Mouse (Mus musculus) liver, embryonic 16.5 days (tissue): ENCODE measurements at regions not wholly inside any gene's neighbourhood (a gene's known extent, or its start where the extent isn't known, plus 50 kb on each side); places are given as distances from the start of the nearest gene placed in this dataset.

Experiments
- ATAC-seq: fragments of 200-750 bp; cut with Nextera tagmentation; 2 replicates; pipeline ENCODE4 v1.8.0; 2017; ENCODE audit warnings: low read depth, mild to moderate bottlenecking, moderate number of reproducible peaks, moderate library complexity
- H3K27ac ChIP-seq: fragments of 300-500 bp; sonication (generic); 2 replicates; pipeline ENCODE4 v1.5.1; 2014; ENCODE audit warnings: mild to moderate bottlenecking, low read length
- H3K27me3 ChIP-seq: fragments of 300-500 bp; sonication (generic); 2 replicates; pipeline ENCODE4 v1.6.1; 2014; ENCODE audit warnings: low read depth, low read length, mixed read lengths; ENCODE audit not compliant: control insufficient read depth, insufficient read depth
- H3K36me3 ChIP-seq: fragments of 300-500 bp; sonication (generic); 2 replicates; pipeline ENCODE4 v1.6.1; 2014; ENCODE audit warnings: mild to moderate bottlenecking; ENCODE audit not compliant: control insufficient read depth, insufficient read depth
- H3K4me1 ChIP-seq: fragments of 300-500 bp; sonication (generic); 2 replicates; pipeline ENCODE4 v1.6.1; 2014; ENCODE audit warnings: low read depth, low read length, mixed read lengths; ENCODE audit not compliant: control insufficient read depth
- H3K4me2 ChIP-seq: fragments of 300-500 bp; sonication (generic); 2 replicates; pipeline ENCODE4 v1.6.1; 2014; ENCODE audit warnings: low read depth, low read length, mixed read lengths
- H3K4me3 ChIP-seq: fragments of 300-500 bp; sonication (generic); 2 replicates; pipeline ENCODE4 v1.5.1; 2014; ENCODE audit warnings: low read depth, mild to moderate bottlenecking, low read length
- H3K9ac ChIP-seq: fragments of 300-500 bp; sonication (generic); 2 replicates; pipeline ENCODE4 v1.6.1; 2014; ENCODE audit warnings: low read depth, low read length
- H3K9me3 ChIP-seq: fragments of 300-500 bp; sonication (generic); replicated peaks from 2 replicates; pipeline ENCODE4 v1.6.1; 2016; ENCODE audit warnings: low read length; ENCODE audit not compliant: control insufficient read depth
- WGBS: fragments of 180-500 bp; shearing (Covaris S2); extraction: QIAGEN DNeasy Blood & Tissue Kit; methylation state at CpG from one replicate; pipeline ENCODE4 v1.1.7; 2014; ENCODE audit not compliant: insufficient replicate concordance; 5-methylcytosine and 5-hydroxymethylcytosine counted together

DNA sequence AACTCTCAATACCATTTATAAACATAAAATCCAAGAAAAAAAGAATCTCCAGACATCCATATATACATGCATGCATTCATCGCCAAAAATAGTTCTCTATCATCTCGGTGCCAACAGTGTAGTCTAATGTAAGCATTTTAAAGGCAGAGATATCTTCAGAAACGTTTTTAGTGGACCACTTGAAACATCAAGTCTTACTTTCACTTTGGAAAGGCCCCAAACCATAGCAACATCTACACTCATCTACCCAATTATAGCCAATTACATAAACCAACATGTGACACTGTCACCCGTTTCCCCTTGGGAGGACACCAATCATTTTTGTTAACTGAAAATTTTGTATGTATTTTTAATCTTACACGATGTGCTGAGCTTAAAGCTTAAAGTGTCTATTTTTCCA is 716.7 kb downstream of the Hace1 start:
- no peak for ATAC-seq
- Histone ChIP-seq H3K4me2 (no peak overlapping the region), H3K4me3 (no peak overlapping the region), H3K9ac (no peak overlapping the region), H3K9me3 (no peaks in the 10 kb centered on the region), H3K4me1 (no peaks in the 10 kb centered on the region), H3K27me3 (no peaks in the 10 kb centered on the region), H3K36me3 (no peaks in the 10 kb centered on the region), H3K27ac (no peak overlapping the region)
- WGBS: 51% methylated on average over 5 of the region's 5 CpGs

DNA sequence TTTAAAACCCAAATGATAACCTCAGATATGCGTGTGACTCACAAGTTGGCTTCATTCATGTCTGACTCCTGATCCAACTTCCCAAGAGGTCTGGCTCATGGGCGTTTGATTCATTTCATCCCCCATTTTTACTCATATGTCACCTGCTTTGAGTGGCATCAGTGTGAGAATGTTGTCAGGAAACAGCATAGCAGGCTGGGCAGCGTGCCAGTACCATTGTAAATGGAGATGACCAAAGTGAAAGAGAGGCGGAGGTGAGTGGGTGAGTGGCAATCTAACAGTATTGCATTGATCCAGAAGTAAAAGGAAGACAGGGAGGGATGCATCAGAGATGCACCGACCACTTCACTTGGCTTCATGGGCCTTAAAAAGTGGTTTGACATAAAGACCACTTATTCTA is 720.7 kb downstream of the Hace1 start:
- no peak overlapping the region for H3K4me3 ChIP-seq
- no peaks in the 10 kb centered on the region for H3K36me3 ChIP-seq
- H3K9ac ChIP-seq: no peak overlapping the region
- H3K27me3 ChIP-seq: no peaks in the 10 kb centered on the region
- H3K4me2 ChIP-seq: no peak overlapping the region
- H3K27ac ChIP-seq: no peak overlapping the region
- WGBS: 45% methylated on average over 5 of the region's 5 CpGs
- no peaks in the 10 kb centered on the region for H3K9me3 ChIP-seq
- H3K4me1 ChIP-seq: no peaks in the 10 kb centered on the region
- ATAC-seq: no peak

DNA sequence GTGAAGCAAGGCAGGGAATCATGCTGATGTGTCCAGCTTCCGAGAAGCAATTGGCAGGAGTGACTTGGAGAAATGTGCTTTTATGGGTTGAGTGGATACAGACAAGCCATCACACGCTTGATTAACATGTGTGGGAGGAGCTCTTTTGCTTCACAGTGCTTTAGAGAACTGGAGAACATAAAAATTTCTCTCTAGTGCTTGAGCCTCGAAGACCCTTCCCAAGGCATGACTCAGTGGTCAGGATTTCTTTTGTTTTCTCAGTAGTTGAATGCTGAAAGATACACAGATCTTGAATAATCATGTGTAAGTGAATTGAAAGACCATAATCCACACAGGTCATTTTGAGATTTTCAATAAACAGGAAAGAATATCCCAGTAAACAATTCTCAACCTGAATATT is 721.9 kb downstream of the Hace1 start:
- Histone ChIP-seq H3K4me2 (no peak overlapping the region), H3K27me3 (no peaks in the 10 kb centered on the region), H3K36me3 (no peaks in the 10 kb centered on the region), H3K27ac (no peak overlapping the region), H3K4me1 (no peaks in the 10 kb centered on the region), H3K4me3 (no peak overlapping the region), H3K9me3 (no peaks in the 10 kb centered on the region), H3K9ac (no peak overlapping the region)
- WGBS: 40% methylated on average over 3 of the region's 3 CpGs
- ATAC-seq: no peak

DNA sequence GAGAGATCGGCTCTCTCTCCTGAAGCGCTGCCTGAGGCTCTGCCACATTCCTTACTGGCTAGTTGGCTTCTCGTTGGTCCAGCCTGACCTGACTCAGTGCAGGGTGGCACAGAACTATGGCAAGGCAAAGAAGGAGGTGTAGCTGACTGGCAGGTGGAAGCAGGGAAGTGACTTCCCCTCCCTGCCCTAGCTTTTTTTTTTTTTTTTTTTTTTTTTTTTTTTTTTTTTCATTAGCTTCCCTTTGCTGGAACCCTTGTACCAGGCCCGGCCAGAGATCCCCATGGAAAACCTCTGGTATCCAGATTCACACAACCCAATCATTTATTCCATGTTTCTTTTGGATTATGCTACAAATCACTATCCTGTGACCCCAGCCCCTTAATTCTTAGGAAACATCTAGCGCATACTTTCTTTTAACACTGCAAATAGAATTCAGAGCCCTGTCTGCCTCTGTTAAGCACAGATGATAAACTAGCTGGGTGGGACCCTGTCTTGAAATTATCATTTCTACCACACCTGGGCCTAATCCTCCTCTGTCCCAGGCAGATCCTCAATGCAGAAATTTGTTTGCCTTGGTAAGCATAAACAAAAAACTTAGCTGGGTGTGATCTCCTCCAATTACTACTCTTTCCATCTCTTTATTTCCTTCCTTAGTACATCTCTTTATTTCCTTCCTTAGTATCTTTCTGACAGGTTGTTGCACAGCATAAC is 742.9 kb downstream of the Hace1 start:
- Histone ChIP-seq H3K9ac (no peak overlapping the region), H3K27me3 (no peaks in the 10 kb centered on the region), H3K9me3 (no peaks in the 10 kb centered on the region), H3K36me3 (no peaks in the 10 kb centered on the region), H3K27ac (no peak overlapping the region), H3K4me1 (no peaks in the 10 kb centered on the region), H3K4me3 (no peak overlapping the region), H3K4me2 (no peak overlapping the region)
- WGBS: 71% methylated on average over 5 of the region's 5 CpGs
- ATAC-seq: 0 out of 2 replicates have a peak, but pooled peaks have one; percentile 27

DNA sequence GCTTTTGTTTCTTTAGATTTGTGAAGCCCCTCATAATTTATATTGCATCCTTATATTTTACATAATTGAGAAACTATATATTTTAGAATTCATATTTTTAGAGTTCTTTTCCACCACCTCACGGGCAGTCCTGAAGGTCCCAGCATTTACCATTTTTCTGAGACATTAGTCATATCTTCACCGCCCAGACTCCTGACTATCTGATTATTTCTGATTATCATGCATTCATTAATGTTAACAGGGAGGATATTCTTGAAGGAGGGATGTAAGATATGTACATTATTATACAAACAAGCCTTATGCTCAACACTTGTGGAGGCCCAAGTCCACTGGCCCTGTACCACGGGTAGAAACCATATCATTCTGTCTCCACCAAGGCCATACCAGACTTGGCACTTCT is 743.4 kb downstream of the Hace1 start:
- no peak; the same call in 1 of the 2 replicates for ATAC-seq
- H3K27me3 ChIP-seq: no peaks in the 10 kb centered on the region
- no peak overlapping the region for H3K9ac ChIP-seq
- WGBS: 68% methylated on average over 3 of the region's 3 CpGs
- H3K36me3 ChIP-seq: no peaks in the 10 kb centered on the region
- H3K27ac ChIP-seq: no peak overlapping the region
- no peak overlapping the region for H3K4me3 ChIP-seq
- no peaks in the 10 kb centered on the region for H3K4me1 ChIP-seq
- H3K9me3 ChIP-seq: no peaks in the 10 kb centered on the region
- H3K4me2 ChIP-seq: no peak overlapping the region

DNA sequence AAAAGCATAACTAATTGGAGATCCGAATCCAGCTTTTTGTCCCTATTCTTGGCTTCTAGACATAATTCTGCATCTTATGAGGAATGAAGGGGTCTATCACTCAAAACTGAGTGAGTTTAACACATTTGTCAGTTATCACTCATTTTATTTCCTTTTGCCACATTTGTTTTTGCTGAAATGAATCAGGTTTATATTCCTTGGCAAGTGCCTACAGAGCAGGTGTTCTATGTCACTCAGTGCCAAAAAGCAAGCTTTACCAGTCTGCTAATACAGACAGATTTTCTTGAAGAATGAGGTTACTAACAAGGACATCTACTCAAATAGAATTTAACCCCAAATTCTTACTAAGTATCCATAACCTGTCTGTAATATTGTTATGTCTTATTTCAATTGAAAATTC is 751.4 kb downstream of the Hace1 start:
- no peak for ATAC-seq
- no peaks in the 10 kb centered on the region for H3K27me3 ChIP-seq
- no peak overlapping the region for H3K27ac ChIP-seq
- no peaks in the 10 kb centered on the region for H3K9me3 ChIP-seq
- H3K9ac ChIP-seq: no peak overlapping the region
- no peak overlapping the region for H3K4me2 ChIP-seq
- no peaks in the 10 kb centered on the region for H3K4me1 ChIP-seq
- no peak overlapping the region for H3K4me3 ChIP-seq
- no peaks in the 10 kb centered on the region for H3K36me3 ChIP-seq
- WGBS: 34% methylated on average over 1 of the region's 1 CpGs

DNA sequence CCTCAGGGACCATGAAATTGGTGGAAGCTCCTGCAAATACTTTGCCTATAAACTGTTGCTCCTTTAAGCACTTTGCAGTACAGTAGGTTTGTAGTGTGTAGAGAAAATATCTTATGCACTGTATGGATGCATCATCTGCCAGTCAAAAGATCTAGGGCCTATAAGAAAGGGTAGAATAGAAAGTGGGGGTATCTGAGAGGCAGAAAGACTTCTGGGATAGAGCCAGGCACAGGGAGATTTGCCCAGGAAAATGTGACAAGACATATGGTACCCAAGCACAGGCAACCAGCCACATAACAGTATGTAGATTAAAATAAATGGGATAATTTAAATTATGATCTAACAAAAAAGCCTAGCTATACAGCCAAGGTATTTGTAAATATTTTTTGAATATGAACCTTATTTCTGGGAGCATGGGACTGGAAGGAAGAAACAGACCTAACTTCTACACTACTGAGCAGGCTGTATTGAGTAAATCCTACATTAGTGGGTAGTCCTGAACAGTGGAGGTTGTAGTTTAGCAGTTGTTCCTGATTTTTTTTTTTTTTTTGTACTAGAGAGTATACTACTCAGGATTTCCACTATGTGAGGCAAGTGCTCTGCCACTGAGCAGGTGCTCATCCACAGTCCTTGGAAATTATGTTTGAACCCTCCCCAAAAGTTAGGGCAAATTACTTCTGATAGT is 754.1 kb downstream of the Hace1 start:
- Histone ChIP-seq H3K4me2 (no peak overlapping the region), H3K36me3 (no peaks in the 10 kb centered on the region), H3K27ac (no peak overlapping the region), H3K4me1 (no peaks in the 10 kb centered on the region), H3K27me3 (no peaks in the 10 kb centered on the region), H3K4me3 (no peak overlapping the region), H3K9me3 (no peaks in the 10 kb centered on the region), H3K9ac (no peak overlapping the region)
- ATAC-seq: no peak

DNA sequence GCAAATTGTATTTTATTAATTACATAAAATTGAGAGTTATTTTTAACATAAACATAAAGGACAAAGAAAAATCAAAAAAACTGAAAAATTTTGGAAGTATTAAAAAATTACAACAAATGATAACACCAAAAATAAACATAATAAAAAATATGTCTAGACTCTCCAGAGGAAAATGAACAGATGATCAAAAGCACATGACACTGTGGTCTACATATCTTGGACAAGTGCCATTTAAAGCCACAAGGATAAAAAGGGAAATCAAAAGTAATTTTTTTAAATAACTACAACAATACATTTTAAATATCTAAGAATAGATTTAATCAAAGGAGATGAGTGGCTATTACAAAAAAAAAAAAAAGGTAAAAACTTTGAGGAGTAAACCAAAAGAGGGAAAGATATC is 755.6 kb downstream of the Hace1 start:
- Histone ChIP-seq H3K4me1 (no peaks in the 10 kb centered on the region), H3K4me3 (no peak overlapping the region), H3K9me3 (no peaks in the 10 kb centered on the region), H3K27me3 (no peaks in the 10 kb centered on the region), H3K36me3 (no peaks in the 10 kb centered on the region), H3K27ac (no peak overlapping the region), H3K4me2 (no peak overlapping the region), H3K9ac (no peak overlapping the region)
- no peak for ATAC-seq

DNA sequence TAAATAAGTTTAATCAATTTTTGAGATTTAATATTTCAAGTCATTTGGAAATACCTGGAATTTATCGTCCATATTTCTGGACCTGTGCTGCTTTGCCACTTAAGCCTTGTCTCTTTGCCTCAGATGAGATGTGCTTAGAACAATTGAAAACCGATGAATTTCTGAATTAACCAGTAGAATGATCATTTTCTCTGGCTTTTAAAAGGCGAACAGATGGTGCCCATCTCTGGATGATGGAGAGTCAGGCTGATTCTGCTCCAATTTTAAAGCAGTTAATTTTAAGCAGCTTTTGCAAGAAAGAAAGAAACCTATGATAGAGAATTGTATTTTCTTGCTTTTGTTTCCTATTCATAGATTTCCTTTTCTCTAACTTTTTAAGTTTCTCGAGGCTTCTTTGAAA is 767.7 kb downstream of the Hace1 start:
- no peak overlapping the region for H3K4me2 ChIP-seq

More for the DNA sequence above, 767.7 kb downstream of the Hace1 start:
- WGBS: 43% methylated on average over 4 of the region's 4 CpGs
- ATAC-seq: no peak
- Histone ChIP-seq H3K27me3 (no peaks in the 10 kb centered on the region), H3K9me3 (no peaks in the 10 kb centered on the region), H3K36me3 (no peaks in the 10 kb centered on the region), H3K27ac (no peak overlapping the region), H3K4me1 (no peaks in the 10 kb centered on the region), H3K9ac (no peak overlapping the region), H3K4me3 (no peak overlapping the region)
